Mouse (Mus musculus): Measurements from ENCODE around the gene Sept9.

Gene Sept9

DNA sequence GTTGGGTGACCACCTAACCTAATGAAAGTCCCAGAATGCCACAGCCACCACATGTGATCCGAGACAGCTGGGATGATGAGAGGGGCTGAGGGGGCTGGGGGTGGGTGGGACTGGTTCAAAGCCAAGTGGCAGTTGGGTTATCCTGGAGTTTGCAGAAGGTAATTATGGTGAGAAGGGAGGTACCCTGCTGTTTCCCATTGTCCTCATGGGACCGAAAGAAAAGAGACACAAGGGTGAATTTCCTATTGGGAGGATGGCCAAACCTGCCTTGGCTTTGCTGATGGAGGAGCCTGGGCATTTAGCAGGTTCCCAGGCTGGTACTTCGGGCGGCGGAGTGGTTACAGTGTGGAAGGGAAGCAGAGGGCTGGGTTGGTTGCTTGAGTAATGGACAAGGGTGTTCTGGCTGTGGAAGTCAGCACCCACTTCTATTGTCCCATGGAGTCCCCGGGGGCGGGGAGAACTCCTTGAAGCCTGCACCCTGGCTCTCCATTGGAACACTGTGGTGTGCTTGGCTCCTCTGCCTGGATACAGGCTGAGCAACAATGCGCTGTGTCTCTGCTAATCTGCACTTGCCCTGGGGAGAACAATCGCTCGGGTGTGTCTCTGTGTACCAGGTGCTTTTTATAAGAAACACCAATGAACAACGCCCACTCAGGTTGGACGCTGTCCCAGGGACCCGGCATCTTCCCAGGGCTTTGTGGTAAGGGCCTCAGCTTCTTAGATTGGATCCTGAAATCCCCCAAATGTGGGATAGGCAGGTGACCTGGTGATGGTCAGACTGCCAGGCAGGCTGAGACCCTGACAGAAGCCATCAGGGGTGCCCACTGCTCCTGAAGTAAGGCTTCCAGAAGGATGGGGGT, 64.9 kb downstream of the Sept9 start:
- no peak for DNase-seq (ENCODE audit: low read depth, low spot score)

DNA sequence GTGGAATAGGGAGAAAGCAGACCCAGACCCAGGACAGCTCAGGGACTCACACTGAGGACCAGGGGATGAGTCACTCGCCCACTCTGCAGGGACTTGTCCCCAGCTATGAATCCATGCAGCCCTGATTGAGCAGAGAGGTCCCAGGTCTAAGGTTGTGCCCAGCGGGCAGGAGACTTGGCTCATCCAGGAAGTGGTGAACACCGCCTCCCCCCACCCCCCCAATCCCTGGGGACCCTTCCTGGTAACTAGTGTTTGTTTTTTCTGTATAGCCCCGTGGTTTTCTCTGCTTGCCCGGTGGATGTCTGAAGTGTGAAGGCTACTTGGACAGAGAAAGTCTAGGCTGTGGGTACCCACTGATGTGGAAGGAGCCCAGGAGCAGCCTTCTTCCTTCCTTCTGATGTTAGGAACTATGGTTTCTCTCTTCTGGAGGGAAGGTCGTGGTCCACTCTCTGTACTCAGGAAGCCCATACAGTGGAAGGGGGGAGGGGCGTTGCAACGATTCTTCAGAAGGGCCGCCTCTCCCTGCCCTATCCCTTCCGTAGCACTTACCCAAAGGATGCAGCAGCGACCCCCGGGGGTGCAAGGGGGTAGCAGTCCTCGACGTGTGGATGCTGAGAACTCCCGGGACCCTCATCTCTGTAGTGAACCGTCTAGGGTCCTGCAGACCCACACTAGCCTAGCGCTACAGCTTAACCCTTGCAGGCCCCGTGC, 66.0 kb downstream of the Sept9 start:
- no peak for DNase-seq (ENCODE audit: low read depth, low spot score)

GRCm38 (mm10) chr11:117265981-117266905, 66.8 kb downstream of the Sept9 start:
- DNase-seq (ENCODE audit: low read depth, low spot score), result no peak

DNA sequence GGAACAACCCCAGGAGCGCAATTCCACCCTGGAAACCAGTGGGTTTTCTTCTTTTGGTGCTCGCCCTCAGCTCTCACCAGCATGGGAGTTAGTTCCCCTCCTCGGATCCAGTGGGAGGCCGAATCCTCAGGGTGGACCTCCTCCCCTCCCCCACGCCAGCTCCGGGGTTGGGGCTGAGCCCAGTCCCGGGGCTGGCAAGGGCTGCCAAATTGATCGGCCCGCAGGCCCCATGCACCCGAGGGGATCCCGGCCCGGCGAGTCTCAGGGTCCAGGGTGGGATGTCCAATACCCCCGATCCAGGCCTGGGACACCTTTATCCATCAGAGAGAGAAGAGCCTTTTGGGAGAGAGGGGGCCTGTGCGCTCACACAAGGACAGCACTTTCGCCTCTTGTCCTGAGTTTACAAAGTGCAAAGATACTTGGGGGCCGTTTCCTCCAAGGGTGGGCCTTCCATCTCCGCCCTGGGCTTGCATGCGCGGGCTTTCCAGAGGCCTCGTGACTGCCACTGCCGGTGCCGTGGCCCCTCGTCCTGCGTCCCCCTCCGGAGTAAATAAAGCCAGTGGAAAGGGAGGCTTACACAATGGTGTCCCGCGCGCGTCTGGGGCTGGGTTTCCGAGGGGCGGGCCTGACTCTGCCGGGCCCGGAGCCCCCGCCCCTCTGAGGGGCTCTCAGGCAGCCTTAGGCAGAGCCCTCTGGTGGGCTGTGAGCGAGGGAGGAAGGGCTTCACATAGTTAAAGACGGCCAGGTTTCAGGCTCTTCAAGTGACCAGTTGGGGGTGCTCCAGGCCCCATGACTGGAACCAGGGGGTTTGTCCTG, 67.7 kb downstream of the Sept9 start:
- no peak for DNase-seq (ENCODE audit: low read depth, low spot score)

DNA sequence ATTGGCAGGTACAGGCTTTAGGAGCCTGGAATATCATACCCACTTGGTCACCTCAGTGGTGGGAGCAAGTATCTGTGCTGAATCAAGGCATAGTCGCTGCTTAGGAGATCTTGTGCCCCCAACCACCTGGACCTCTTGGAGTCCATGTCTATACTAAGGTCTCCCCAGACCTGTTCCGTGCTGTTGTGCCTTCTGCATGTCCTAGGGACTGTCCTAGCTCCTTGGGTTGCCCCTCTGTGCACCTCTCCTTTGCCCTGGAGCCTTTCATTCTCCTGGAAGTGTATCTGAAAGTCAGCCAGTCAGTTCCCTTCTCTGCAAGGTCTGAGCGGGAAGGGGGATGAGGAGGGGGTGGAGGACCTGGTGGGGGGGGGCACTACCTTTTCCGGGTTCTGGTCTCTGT, 68.4 kb downstream of the Sept9 start:
- DNase-seq (ENCODE audit: low read depth, low spot score), result no peak

- no peak for DNase-seq (ENCODE audit: low read depth, low spot score)
Measured at GRCm38 (mm10) chr11:117268304-117268956, 69.0 kb downstream of the Sept9 start.

GRCm38 (mm10) chr11:117269053-117269702, 69.7 kb downstream of the Sept9 start:
- no peak for DNase-seq (ENCODE audit: low read depth, low spot score)

DNA sequence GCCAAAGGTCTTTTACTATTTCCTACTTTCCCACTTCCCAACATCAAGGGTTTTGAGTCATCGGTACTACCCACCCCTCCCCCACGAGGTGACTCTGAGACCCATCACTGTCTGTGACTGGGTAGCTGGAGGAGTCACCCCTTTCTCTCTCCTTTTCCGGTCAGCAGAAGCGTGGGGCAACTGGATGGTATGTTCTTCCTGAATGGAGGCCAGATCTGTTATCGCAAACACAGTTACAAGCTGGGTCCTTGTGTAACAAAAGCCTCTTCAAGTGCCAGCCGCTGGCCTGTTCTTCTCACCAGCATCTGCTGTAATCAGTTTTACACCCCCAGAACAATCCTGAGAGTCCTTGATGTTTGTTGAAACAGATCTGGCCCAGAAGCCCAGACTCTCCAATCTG, 70.5 kb downstream of the Sept9 start:
- no peak for DNase-seq (ENCODE audit: low read depth, low spot score)

DNA sequence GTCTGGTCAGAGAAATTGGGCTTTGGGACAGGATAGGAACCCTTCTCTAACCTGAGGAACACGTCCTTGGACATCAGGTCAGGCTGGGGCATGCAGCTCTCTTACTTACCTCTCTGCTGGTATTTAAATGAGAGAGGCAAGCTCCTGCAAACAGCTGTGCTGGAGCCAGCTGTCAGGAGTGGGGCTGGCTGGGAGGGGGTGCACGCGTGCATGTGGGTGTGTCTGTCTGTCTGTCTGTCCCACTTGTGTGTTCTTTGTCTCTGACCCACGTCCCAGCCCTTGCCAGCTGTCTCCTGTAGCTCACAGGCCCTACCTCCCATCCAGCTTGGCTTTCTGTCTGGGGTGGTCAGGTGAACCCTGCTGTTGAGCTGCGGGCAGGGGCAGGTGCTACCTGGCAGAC, 75.5 kb downstream of the Sept9 start:
- no peak for DNase-seq (ENCODE audit: low read depth, low spot score)

- no peak for DNase-seq (ENCODE audit: low read depth, low spot score)
Measured at GRCm38 (mm10) chr11:117275999-117276398, 76.5 kb downstream of the Sept9 start.

GRCm38 (mm10) chr11:117276946-117277345, 77.5 kb downstream of the Sept9 start:
- DNase-seq (ENCODE audit: low read depth, low spot score), result no peak

DNA sequence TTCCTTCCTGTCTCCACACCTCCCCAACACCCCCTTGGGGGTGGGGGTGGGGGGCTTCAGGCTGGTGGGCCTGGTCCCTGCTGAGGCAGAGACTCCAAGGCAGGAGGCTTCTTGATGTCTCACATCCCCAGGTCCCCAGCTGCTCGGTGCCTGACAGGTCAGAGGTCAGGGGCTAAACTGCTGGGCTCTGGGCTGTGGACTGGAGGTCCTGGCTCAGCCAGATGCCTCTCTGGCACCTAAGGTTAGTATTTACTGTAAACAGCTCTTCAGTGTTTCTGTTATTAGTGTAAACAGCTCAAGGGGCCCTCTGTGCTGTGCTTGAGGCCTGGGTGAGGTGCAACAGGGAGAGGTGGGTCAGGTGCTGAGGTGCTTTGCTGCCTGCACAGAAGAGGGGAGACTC, 78.7 kb downstream of the Sept9 start:
- DNase-seq (ENCODE audit: low read depth, low spot score), result no peak

GRCm38 (mm10) chr11:117278514-117278913, 79.1 kb downstream of the Sept9 start:
- no peak for DNase-seq (ENCODE audit: low read depth, low spot score)

- no peak for DNase-seq (ENCODE audit: low read depth, low spot score)
Measured at GRCm38 (mm10) chr11:117279993-117280392, 80.5 kb downstream of the Sept9 start.

- no peak for DNase-seq (ENCODE audit: low read depth, low spot score)
Measured at GRCm38 (mm10) chr11:117283048-117283888, 83.8 kb downstream of the Sept9 start.

GRCm38 (mm10) chr11:117283889-117284450, 84.5 kb downstream of the Sept9 start:
- no peak for DNase-seq (ENCODE audit: low read depth, low spot score)

- DNase-seq (ENCODE audit: low read depth, low spot score), result no peak
Measured at GRCm38 (mm10) chr11:117284721-117285605, 85.5 kb downstream of the Sept9 start.

- DNase-seq (ENCODE audit: low read depth, low spot score), result no peak
Measured at GRCm38 (mm10) chr11:117285606-117285931, 86.1 kb downstream of the Sept9 start.

All from retina, postnatal 7 days (tissue).